In genomic region chr10:12823437-12824219, GRCm38 (mm10) we compare ENCODE assay signal across 12 mouse cellular contexts. TPM values are rescaled to one million over a fixed set of nuclear protein-coding genes. Genes with fewer than 3 reads are reported as not detected.
DNase-seq lines count a peak whose midpoint lies in the region; ATAC-seq and TF ChIP-seq lines count a peak whose summit lies in the region.
"Had no signal": no experiment of that assay in that cellular context is flagged by ENCODE, and none has a peak within 500 bp of the region (broad histone marks: within the 10 kb centered on the region; RNA-seq: fewer than 3 reads in every experiment).

No protein-coding gene starts in this region.

- ATAC-seq in inflammation-experienced regulatory T-cells, adult 6 months = peak; percentile 83
- peak; percentile 21 for ATAC-seq in megakaryocyte progenitor cell, adult 5-6 weeks (replicated peaks; ENCODE audit: poor library complexity)
- no peak for ATAC-seq in forebrain, embryonic 11.5 days (replicated peaks; ENCODE audit: low FRiP score)
- ATAC-seq: forebrain, embryonic 15.5 days had no signal

- H3K9me3 ChIP-seq in forebrain, embryonic 11.5 days (ENCODE audit: control insufficient read depth, low read length) = no peaks in the 10 kb centered on the region
- H3K9me3 ChIP-seq: forebrain, embryonic 15.5 days; neural tube, embryonic 13.5 days had no signal

- no peak overlapping the region for H3K27ac ChIP-seq in forebrain, embryonic 11.5 days (ENCODE audit: low read depth, low read length)
- H3K27ac ChIP-seq: forebrain, embryonic 15.5 days; neural tube, embryonic 13.5 days had no signal

- WGBS in forebrain, embryonic 11.5 days = 89% methylated on average over 15 of the region's 15 CpGs

- peak; percentile 43 for DNase-seq in gastrocnemius, adult 18-20 months (ENCODE audit: low spot score)
- no peak for DNase-seq in gastrocnemius, postnatal 36 days
- no peak for DNase-seq in layer of hippocampus, adult 9-11 months
- DNase-seq in right cerebral cortex, postnatal 4 days = no peak
- DNase-seq in forebrain, embryonic 11.5 days (ENCODE audit: low spot score) = no peak
- DNase-seq: cerebellum, adult 11-12 months; heart, postnatal 4 days had no signal

- no peak overlapping the region for H3K4me2 ChIP-seq in forebrain, embryonic 11.5 days (ENCODE audit: low read depth, low read length, severe bottlenecking)
- H3K4me2 ChIP-seq: forebrain, embryonic 15.5 days; neural tube, embryonic 13.5 days had no signal

- H3K79me2 ChIP-seq in C2C12 (ENCODE audit: control insufficient read depth, insufficient read depth) = peaks cover 98% of the 10 kb centered on the region

- no peaks in the 10 kb centered on the region for H3K4me1 ChIP-seq in forebrain, embryonic 11.5 days (replicated peaks; ENCODE audit: control insufficient read depth, insufficient read depth, low read length)

- H3K27me3 ChIP-seq in C2C12 (ENCODE audit: control insufficient read depth, insufficient read depth, insufficient read length) = no peaks in the 10 kb centered on the region
- no peaks in the 10 kb centered on the region for H3K27me3 ChIP-seq in forebrain, embryonic 11.5 days (ENCODE audit: control insufficient read depth, insufficient read depth, low read length)
- H3K27me3 ChIP-seq: forebrain, embryonic 15.5 days; neural tube, embryonic 13.5 days had no signal

- peaks cover 54% of the 10 kb centered on the region for H3K79me3 ChIP-seq in C2C12 (ENCODE audit: low read depth)

- H3ac ChIP-seq in C2C12 (ENCODE audit: control insufficient read depth, insufficient read length, low read depth) = no peak overlapping the region

- no peak overlapping the region for H3K9ac ChIP-seq in forebrain, embryonic 11.5 days (ENCODE audit: low read length)
- H3K9ac ChIP-seq: forebrain, embryonic 15.5 days; neural tube, embryonic 13.5 days had no signal

- H3K4me3 ChIP-seq in C2C12 (ENCODE audit: insufficient read depth, poor library complexity, severe bottlenecking) = no peak overlapping the region
- H3K4me3 ChIP-seq in forebrain, embryonic 11.5 days (ENCODE audit: low read depth, low read length) = no peak overlapping the region
- H3K4me3 ChIP-seq: forebrain, embryonic 15.5 days; neural tube, embryonic 13.5 days had no signal

- H3K36me3 ChIP-seq in C2C12 (ENCODE audit: control insufficient read depth, insufficient read depth) = no peaks in the 10 kb centered on the region
- H3K36me3 ChIP-seq in forebrain, embryonic 11.5 days (ENCODE audit: control insufficient read depth, insufficient read depth, low read length) = no peaks in the 10 kb centered on the region
- H3K36me3 ChIP-seq: forebrain, embryonic 15.5 days; neural tube, embryonic 13.5 days had no signal

- TF ChIP-seq CTCF in C2C12 (IDR thresholded peaks at IDR 0.05; ENCODE audit: control insufficient read depth, insufficient read depth, insufficient read length) = no peak

- intact Hi-C loops in gastrocnemius, postnatal 36 days (cut with DNase I) = no loop called here

TF ChIP-seq in C2C12, 6 proteins besides CTCF, POLR2A, EP300 and RAD21:
- no peak for TF ChIP-seq CEBPB (IDR thresholded peaks at IDR 0.05; ENCODE audit: low read depth)
- peak; percentile 28 for TF ChIP-seq MYOD1 (IDR thresholded peaks at IDR 0.05; ENCODE audit: control insufficient read depth, insufficient read length, low read depth)
- TF ChIP-seq USF1 (IDR thresholded peaks at IDR 0.05; ENCODE audit: low read depth) = no peak
- no peak for TF ChIP-seq MYOG (IDR thresholded peaks at IDR 0.05; ENCODE audit: control insufficient read depth, extremely low read depth, insufficient read length)
- no peak for TF ChIP-seq FOSL1 (IDR thresholded peaks at IDR 0.05; ENCODE audit: insufficient read depth, low read length, poor library complexity, severe bottlenecking)

RNA-seq across cellular contexts. Expression of gene Utrn, which starts 45.5 kb away (rescaled TPM):
- total RNA-seq in gastrocnemius, adult 18-20 months (2021) = 10 to 100 TPM; 17.6 to 20.4 TPM
- total RNA-seq in gastrocnemius, postnatal 36 days (2021) = 10 to 100 TPM; 21.8 to 21.9 TPM
- 10.5 TPM for polyA plus RNA-seq in C2C12 (2012; fragmentation: generic; extraction: Trizol)
- 100 to 1,000 TPM; 143 to 631 (median 388) TPM for polyA plus RNA-seq in inflammation-experienced regulatory T-cells, adult 6 months (2017; shearing (Covaris generic))
- total RNA-seq in megakaryocyte progenitor cell, adult 5-6 weeks (2015) = 25.6 and 28.2 TPM in 2 replicates
- total RNA-seq in megakaryocyte progenitor cell, adult 5-6 weeks (2017) = 17.2 and 24.2 TPM in 2 replicates
- polyA plus RNA-seq in forebrain, embryonic 11.5 days (2014; fragmentation: Nextera tagmentation; extraction: Ambion mirVana) = 44.3 and 49.7 TPM in 2 replicates
